Mouse (Mus musculus) T-cell, adult 2 months (primary cell): ENCODE measurements around the gene Galns.

Experiments
- DNase-seq: peaks from one replicate; pipeline ENCODE4 v3.0.0; 2022; ENCODE audit warnings: low spot score

Gene Galns

GRCm38 (mm10) chr8:122567361-122568108, 43.7 kb downstream of the Galns start, which contains the start of gene Cdt1:
Gene Cdt1 (plus strand): TSS chr8:122568015.
- peak; percentile 95 for DNase-seq

- no peak for DNase-seq
Measured at GRCm38 (mm10) chr8:122566766-122567165, 44.5 kb downstream of the Galns start.

GRCm38 (mm10) chr8:122564363-122565352, 46.6 kb downstream of the Galns start:
- DNase-seq, result no peak

- peak; percentile 76 for DNase-seq
Measured at GRCm38 (mm10) chr8:122561199-122561598, 50.1 kb downstream of the Galns start.

- no peak for DNase-seq
Measured at GRCm38 (mm10) chr8:122558671-122559349, 52.5 kb downstream of the Galns start.

GRCm38 (mm10) chr8:122557248-122558038, 53.8 kb downstream of the Galns start:
- DNase-seq, result no peak

- peak; percentile 86 for DNase-seq
Measured at GRCm38 (mm10) chr8:122556030-122557009, 54.9 kb downstream of the Galns start.

- DNase-seq, result no peak
Measured at GRCm38 (mm10) chr8:122554786-122555185, 56.5 kb downstream of the Galns start.

- peak; percentile 93 for DNase-seq
Measured at GRCm38 (mm10) chr8:122551265-122552051, 59.8 kb downstream of the Galns start, which contains the start of gene Piezo1. Gene Piezo1 (minus strand): TSS chr8:122551329.

GRCm38 (mm10) chr8:122550995-122551264, 60.3 kb downstream of the Galns start:
- DNase-seq, result no peak

- peak; percentile 38 for DNase-seq
Measured at GRCm38 (mm10) chr8:122550234-122550994, 60.8 kb downstream of the Galns start.

GRCm38 (mm10) chr8:122548891-122549439, 62.3 kb downstream of the Galns start:
- DNase-seq, result peak; percentile 33

- DNase-seq, result peak; percentile 22
Measured at GRCm38 (mm10) chr8:122548331-122548730, 62.9 kb downstream of the Galns start.

GRCm38 (mm10) chr8:122547815-122548214, 63.4 kb downstream of the Galns start:
- DNase-seq, result peak; percentile 76

GRCm38 (mm10) chr8:122546811-122547453, 64.3 kb downstream of the Galns start:
- DNase-seq, result no peak

- DNase-seq, result no peak
Measured at GRCm38 (mm10) chr8:122546066-122546755, 65.1 kb downstream of the Galns start.

GRCm38 (mm10) chr8:122544138-122544537, 67.1 kb downstream of the Galns start:
- DNase-seq, result no peak
